Comparison of ENCODE assay signal across 8 mouse cellular contexts in genomic region chr11:84069034-84069370, GRCm38 (mm10). TPM values are rescaled to one million over a fixed set of nuclear protein-coding genes. Genes with fewer than 3 reads are reported as not detected.
A peak's percentile ranks its signal among the peaks of the same experiment; 100 is the strongest.
DNase-seq lines count a peak whose midpoint lies in the region; ATAC-seq and TF ChIP-seq lines count a peak whose summit lies in the region.

Dusp14 (minus strand) TSS chr11:84069261.

- H3K4me1 ChIP-seq in heart, embryonic 14.5 days (ENCODE audit: control insufficient read depth in 2 of 2, insufficient read depth in 2 of 2, low read length in 2 of 2), result peaks cover 15 to 23% of the 10 kb centered on the region in 2 experiments
- H3K4me1 ChIP-seq in limb, embryonic 13.5 days, result peaks cover 36% of the 10 kb centered on the region
- peaks cover 27% of the 10 kb centered on the region for H3K4me1 ChIP-seq in stomach, embryonic 16.5 days (ENCODE audit: control insufficient read depth, insufficient read depth, low read length)

- no peak for ATAC-seq in heart, embryonic 14.5 days (ENCODE audit: insufficient number of reproducible peaks, insufficient read depth, low FRiP score, low read depth)
- ATAC-seq in limb, embryonic 13.5 days (ENCODE audit: low FRiP score, low read depth), result no peak
- ATAC-seq in stomach, embryonic 16.5 days (ENCODE audit: insufficient read depth, low FRiP score), result no peak

- no peak for DNase-seq in heart, postnatal 36 days
- DNase-seq in CD4-positive helper T cell, adult 2 months (ENCODE audit: low read depth, low spot score), result peak; percentile 36
- no peak for DNase-seq in brain, embryonic 14.5 days (ENCODE audit: low read depth)
- DNase-seq in induced T-regulatory cell, adult 2 months (ENCODE audit: low read depth), result peak; percentile 59
- no peak for DNase-seq in spleen, postnatal 14 days (ENCODE audit: low spot score in 2 of 2)

- H3K9me3 ChIP-seq in heart, embryonic 14.5 days (ENCODE audit: control insufficient read depth, low read length), result no peaks in the 10 kb centered on the region
- H3K9me3 ChIP-seq in limb, embryonic 13.5 days, result no peaks in the 10 kb centered on the region
- no peaks in the 10 kb centered on the region for H3K9me3 ChIP-seq in stomach, embryonic 16.5 days (replicated peaks; ENCODE audit: control insufficient read depth, low read length)

- 0 out of 4 replicates have a peak within 1 kb of the TSS, but pooled peaks of 1 of the 2 experiments have one; percentile 19 for H3K27ac ChIP-seq in heart, embryonic 14.5 days (replicated peaks in 1 of 2; ENCODE audit: control insufficient read depth in 1 of 2, insufficient read depth in 1 of 2, low read depth in 2 of 2, low read length in 2 of 2)
- H3K27ac ChIP-seq in limb, embryonic 13.5 days, result peak within 1 kb of the TSS; percentile 28; the same call in 1 of the 2 replicates
- H3K27ac ChIP-seq in stomach, embryonic 16.5 days (ENCODE audit: low read length), result peak within 1 kb of the TSS; percentile 14

- WGBS in heart, embryonic 14.5 days, result 12% methylated on average over 11 of the region's 11 CpGs
- 9% methylated on average over 11 of the region's 11 CpGs for WGBS in limb, embryonic 13.5 days
- 16% methylated on average over 11 of the region's 11 CpGs for WGBS in stomach, embryonic 16.5 days

- H3K4me3 ChIP-seq in heart, embryonic 14.5 days (ENCODE audit: control insufficient read depth in 1 of 2, insufficient read depth in 1 of 2, low read depth in 1 of 2, low read length in 2 of 2), result peak within 1 kb of the TSS; percentile 69 to 81
- peak within 1 kb of the TSS; percentile 68 for H3K4me3 ChIP-seq in limb, embryonic 13.5 days
- peak within 1 kb of the TSS; percentile 60 for H3K4me3 ChIP-seq in stomach, embryonic 16.5 days (replicated peaks; ENCODE audit: low read length)

- H3K4me2 ChIP-seq in heart, embryonic 14.5 days (ENCODE audit: low read length), result peak within 1 kb of the TSS; percentile 98
- H3K4me2 ChIP-seq in limb, embryonic 13.5 days (replicated peaks), result peak within 1 kb of the TSS; percentile 79
- H3K4me2 ChIP-seq in stomach, embryonic 16.5 days (ENCODE audit: low read depth, low read length), result peak within 1 kb of the TSS; percentile 70

- peaks cover 22% of the 10 kb centered on the region for H3K27me3 ChIP-seq in heart, embryonic 14.5 days (ENCODE audit: control insufficient read depth, insufficient read depth, low read length)
- peaks cover 41% of the 10 kb centered on the region for H3K27me3 ChIP-seq in limb, embryonic 13.5 days
- H3K27me3 ChIP-seq in stomach, embryonic 16.5 days (ENCODE audit: control insufficient read depth, insufficient read depth, low read length), result peaks cover 4% of the 10 kb centered on the region; the same call in 1 of the 2 replicates

- TF ChIP-seq CTCF in brain, embryonic 14.5 days (IDR thresholded peaks at IDR 0.05; ENCODE audit: borderline replicate concordance, extremely low read depth, insufficient read depth, insufficient read length), result no peak

- intact Hi-C loops in heart, postnatal 36 days (cut with DNase I), result loop anchor here (2.0 kb wide), 1 partner anchor 60 kb away; the partner anchor contains the start of genes Acaca and Tada2a

- no peaks in the 10 kb centered on the region for H3K36me3 ChIP-seq in heart, embryonic 14.5 days (ENCODE audit: control insufficient read depth, insufficient read depth, low read length)
- H3K36me3 ChIP-seq in limb, embryonic 13.5 days, result no peaks in the 10 kb centered on the region
- no peaks in the 10 kb centered on the region for H3K36me3 ChIP-seq in stomach, embryonic 16.5 days (ENCODE audit: control insufficient read depth, insufficient read depth, low read length)

- peak within 1 kb of the TSS; percentile 81 for H3K9ac ChIP-seq in heart, embryonic 14.5 days (ENCODE audit: low read length)
- peak within 1 kb of the TSS; percentile 78 for H3K9ac ChIP-seq in limb, embryonic 13.5 days
- H3K9ac ChIP-seq in stomach, embryonic 16.5 days (ENCODE audit: low read length), result peak within 1 kb of the TSS; percentile 87

- TF ChIP-seq POLR2A in brain, embryonic 14.5 days (IDR thresholded peaks at IDR 0.05; ENCODE audit: borderline replicate concordance, extremely low read depth, insufficient read depth, insufficient read length, poor library complexity, severe bottlenecking), result no peak

RNA-seq across cellular contexts. Expression of gene Dusp14, which starts in this region (rescaled TPM):
- polyA plus RNA-seq in heart, embryonic 14.5 days (2014; fragmentation: Nextera tagmentation; extraction: Ambion mirVana), result 4.2 and 5.0 TPM in 2 replicates
- under 1 TPM; 0.50 to 0.73 TPM for total RNA-seq in heart, postnatal 36 days (2021)
- polyA plus RNA-seq in brain, embryonic 14.5 days (2012; rRNA removed), result 11.6 and 25.1 TPM in 2 replicates
- polyA plus RNA-seq in limb, embryonic 13.5 days (2015; fragmentation: Nextera tagmentation; extraction: Ambion mirVana), result 16.0 and 16.8 TPM in 2 replicates
- 19.4 and 24.0 TPM in 2 replicates for polyA plus RNA-seq in stomach, embryonic 16.5 days (2015; fragmentation: Nextera tagmentation; extraction: Ambion mirVana)

Comparison
In these comparisons a context has a peak if more than half of its experiments do, and no peak if none do; other contexts are left out.
1. DNase-seq: peak in CD4-positive helper T cell, adult 2 months (single experiment) and induced T-regulatory cell, adult 2 months (single experiment); none in heart, postnatal 36 days (0 of 2), brain, embryonic 14.5 days (single experiment) and spleen, postnatal 14 days (0 of 2).
2. Peak in every context shown above with its lines, with median percentiles within 50 percentile points of each other: H3K4me2 ChIP-seq, H3K4me3 ChIP-seq and H3K9ac ChIP-seq.